Mouse (Mus musculus) MEL (cell line): ENCODE results near the gene Naa40. TPM values are rescaled to one million over a fixed set of nuclear protein-coding genes. Genes with fewer than 3 reads are reported as not detected.

ENCODE experiments used
- DNase-seq: peaks from one replicate; pipeline ENCODE4 v3.0.0; 2011; ENCODE audit warnings: low read depth, low spot score
- H3K27ac ChIP-seq: 2 replicates; pipeline ENCODE4 v1.5.1; 2012; ENCODE audit warnings: low read depth, mild to moderate bottlenecking, control low read depth, low read length, moderate library complexity; ENCODE audit not compliant: control insufficient read depth
- H3K27me3 ChIP-seq, 2 experiments: fragments of 150-350 bp in 1 of 2; sonication (generic) in 1 of 2; 2 replicates each; pipeline ENCODE4 v1.6.1; 2012; ENCODE audit warnings: low read length in 2 of 2, mild to moderate bottlenecking in 2 of 2, improper control_type of control experiment in 1 of 2, moderate library complexity in 1 of 2; ENCODE audit not compliant: insufficient read depth in 2 of 2, control insufficient read depth in 1 of 2
- H3K36me3 ChIP-seq, 2 experiments: 2 replicates each; pipeline ENCODE4 v1.6.1; 2012 to 2014; ENCODE audit warnings: low read length in 2 of 2, improper control_type of control experiment in 1 of 2, inconsistent platforms in 1 of 2, mild to moderate bottlenecking in 1 of 2; ENCODE audit not compliant: insufficient read depth in 2 of 2, control insufficient read depth in 1 of 2
- H3K4me1 ChIP-seq, 2 experiments: fragments of 150-350 bp in 1 of 2; sonication (generic) in 1 of 2; 2 replicates each; pipeline ENCODE4 v1.6.1; 2012; ENCODE audit warnings: low read length in 2 of 2, improper control_type of control experiment in 1 of 2, mild to moderate bottlenecking in 1 of 2; ENCODE audit not compliant: insufficient read depth in 2 of 2, control insufficient read depth in 1 of 2
- H3K4me3 ChIP-seq, 2 experiments: fragments of 150-350 bp in 1 of 2; sonication (generic) in 1 of 2; 2 replicates each; pipeline ENCODE4 v1.5.1; 2012; ENCODE audit warnings: low read depth in 2 of 2, low read length in 2 of 2, mild to moderate bottlenecking in 2 of 2, moderate library complexity in 2 of 2, control low read depth in 1 of 2, improper control_type of control experiment in 1 of 2; ENCODE audit not compliant: control insufficient read depth in 1 of 2, insufficient read depth in 1 of 2
- H3K79me2 ChIP-seq: 2 replicates; pipeline ENCODE4 v1.6.1; 2012; ENCODE audit warnings: mild to moderate bottlenecking, low read length, moderate library complexity; ENCODE audit not compliant: control insufficient read depth, poor library complexity, insufficient read depth
- H3K9ac ChIP-seq: 2 replicates; pipeline ENCODE4 v1.6.1; 2012; ENCODE audit warnings: low read depth, mild to moderate bottlenecking, control low read depth, low read length, moderate library complexity; ENCODE audit not compliant: control insufficient read depth, poor library complexity, severe bottlenecking
- H3K9me3 ChIP-seq: fragments of 150-350 bp; sonication (generic); replicated peaks from 2 replicates; pipeline ENCODE4 v1.6.1; 2012; ENCODE audit warnings: mild to moderate bottlenecking, low read length, improper control_type of control experiment, moderate library complexity; ENCODE audit not compliant: insufficient read depth
- CHD1 ChIP-seq: IDR thresholded peaks from 2 replicates; pipeline ENCODE4 v1.6.1; 2012; ENCODE audit warnings: low read depth, mild to moderate bottlenecking, inconsistent platforms, low read length, improper control_type of control experiment
- CHD2 ChIP-seq: IDR thresholded peaks from 2 replicates; pipeline ENCODE4 v1.6.1; 2011; ENCODE audit warnings: low read length, improper control_type of control experiment
- ELF1 ChIP-seq: IDR thresholded peaks from 2 replicates; pipeline ENCODE4 v1.6.1; 2014; ENCODE audit warnings: low read depth, mild to moderate bottlenecking, inconsistent platforms, low read length, improper control_type of control experiment, moderate library complexity
- ETS1 ChIP-seq: IDR thresholded peaks from 2 replicates; pipeline ENCODE4 v1.6.1; 2012; ENCODE audit warnings: low read depth, mild to moderate bottlenecking, inconsistent platforms, low read length, improper control_type of control experiment, moderate library complexity
- HCFC1 ChIP-seq: IDR thresholded peaks from 2 replicates; pipeline ENCODE4 v1.6.1; 2012; ENCODE audit warnings: low read depth, mild to moderate bottlenecking, inconsistent platforms, low read length, improper control_type of control experiment, moderate library complexity
- JUND ChIP-seq: IDR thresholded peaks from 2 replicates; pipeline ENCODE4 v1.6.1; 2011; ENCODE audit warnings: low read depth, mild to moderate bottlenecking, improper control_type of control experiment, low read length
- MAX ChIP-seq: IDR thresholded peaks from 2 replicates; pipeline ENCODE4 v1.6.1; 2011; ENCODE audit warnings: low read length, improper control_type of control experiment
- MAZ ChIP-seq: IDR thresholded peaks from 2 replicates; pipeline ENCODE4 v1.6.1; 2012; ENCODE audit warnings: low read depth, mild to moderate bottlenecking, inconsistent platforms, low read length, improper control_type of control experiment
- MXI1 ChIP-seq: IDR thresholded peaks from 2 replicates; pipeline ENCODE4 v1.6.1; 2011; ENCODE audit warnings: mild to moderate bottlenecking, low read depth, low read length, improper control_type of control experiment
- NELFE ChIP-seq: IDR thresholded peaks from 2 replicates; pipeline ENCODE4 v1.6.1; 2011; ENCODE audit warnings: low read depth, low read length, improper control_type of control experiment
- NRF1 ChIP-seq: IDR thresholded peaks from 2 replicates; pipeline ENCODE4 v1.6.1; 2014; ENCODE audit warnings: low read depth, mild to moderate bottlenecking, inconsistent platforms, low read length, improper control_type of control experiment, moderate library complexity; ENCODE audit not compliant: poor library complexity, insufficient read depth, severe bottlenecking
- POLR2A ChIP-seq, 2 experiments: IDR thresholded peaks; 2 replicates each; pipeline ENCODE4 v1.6.1; 2011 to 2012; ENCODE audit warnings: low read length in 2 of 2, mild to moderate bottlenecking in 2 of 2, control low read depth in 1 of 2, improper control_type of control experiment in 1 of 2, low read depth in 1 of 2, moderate library complexity in 1 of 2; ENCODE audit not compliant: control insufficient read depth in 1 of 2, insufficient read depth in 1 of 2, poor library complexity in 1 of 2
- POLR2AphosphoS2 ChIP-seq: IDR thresholded peaks from 2 replicates; pipeline ENCODE4 v1.6.1; 2011; ENCODE audit warnings: low read length, improper control_type of control experiment
- RAD21 ChIP-seq: IDR thresholded peaks from 2 replicates; pipeline ENCODE4 v1.6.1; 2011; ENCODE audit warnings: mild to moderate bottlenecking, low read depth, low read length, improper control_type of control experiment
- SMC3 ChIP-seq: IDR thresholded peaks from 2 replicates; pipeline ENCODE4 v1.6.1; 2011; ENCODE audit warnings: low read depth, low read length, improper control_type of control experiment
- TAL1 ChIP-seq: IDR thresholded peaks from 2 replicates; pipeline ENCODE4 v1.6.1; 2012; ENCODE audit warnings: mild to moderate bottlenecking, inconsistent platforms, low read length, moderate library complexity, mixed read lengths
- TCF12 ChIP-seq: IDR thresholded peaks from 2 replicates; pipeline ENCODE4 v1.6.1; 2014; ENCODE audit warnings: low read depth, mild to moderate bottlenecking, inconsistent platforms, low read length, improper control_type of control experiment, moderate library complexity
- UBTF ChIP-seq: IDR thresholded peaks from 2 replicates; pipeline ENCODE4 v1.6.1; 2012; ENCODE audit warnings: low read depth, mild to moderate bottlenecking, inconsistent platforms, low read length, improper control_type of control experiment, moderate library complexity, borderline replicate concordance; ENCODE audit not compliant: insufficient read depth
- USF1 ChIP-seq: IDR thresholded peaks from 2 replicates; pipeline ENCODE4 v1.6.1; 2014; ENCODE audit warnings: low read depth, mild to moderate bottlenecking, inconsistent platforms, low read length, improper control_type of control experiment, moderate library complexity
- USF2 ChIP-seq, 2 experiments: IDR thresholded peaks; 2 replicates each; pipeline ENCODE4 v1.6.1; 2011 to 2012; ENCODE audit warnings: improper control_type of control experiment in 2 of 2, low read length in 2 of 2, borderline replicate concordance in 1 of 2, inconsistent platforms in 1 of 2, low read depth in 1 of 2, mild to moderate bottlenecking in 1 of 2; ENCODE audit not compliant: insufficient read depth in 1 of 2
- ZC3H11A ChIP-seq: IDR thresholded peaks from 2 replicates; pipeline ENCODE4 v1.6.1; 2012; ENCODE audit warnings: low read depth, mild to moderate bottlenecking, inconsistent platforms, low read length, improper control_type of control experiment
- ZKSCAN1 ChIP-seq: IDR thresholded peaks from 2 replicates; pipeline ENCODE4 v1.6.1; 2012; ENCODE audit warnings: low read depth, mild to moderate bottlenecking, inconsistent platforms, low read length, improper control_type of control experiment, moderate library complexity
- ZMIZ1 ChIP-seq: IDR thresholded peaks from 2 replicates; pipeline ENCODE4 v1.6.1; 2012; ENCODE audit warnings: low read depth, mild to moderate bottlenecking, inconsistent platforms, low read length, improper control_type of control experiment, moderate library complexity
- ZNF384 ChIP-seq: IDR thresholded peaks from 2 replicates; pipeline ENCODE4 v1.6.1; 2012; ENCODE audit warnings: low read depth, mild to moderate bottlenecking, inconsistent platforms, low read length, improper control_type of control experiment
- polyA plus RNA-seq, 2 experiments: library from polyadenylated mRNA; stranded (reverse) in 1 of 2; unstranded in 1 of 2; fragments of >175 nt in 1 of 2; fragments of >200 nt in 1 of 2; gene quantifications; 2 replicates each; pipeline versions ENCODE4 v1.2.1 to v1.2.4; 2012; ENCODE audit warnings: low replicate concordance in 2 of 2, low read depth in 1 of 2; ENCODE audit not compliant: insufficient read length in 2 of 2, insufficient read depth in 1 of 2, missing spikeins in 1 of 2
- total RNA-seq: library from RNA; depleted of rRNA; stranded (reverse); fragments of 300-350 nt; gene quantifications from 2 replicates; pipeline ENCODE4 v1.2.3, GENCODE M21; 2012

Gene Naa40
- total and polyA plus RNA-seq, 3 experiments = 46.8 to 75.7 TPM; not detected in 1

GRCm38 (mm10) chr19:7217162-7217925, 23.6 kb downstream of the Naa40 start, which contains the start of gene Cox8a (continued):
- TF ChIP-seq ETS1 = peak; percentile 77; the same call in 1 of the 2 replicates
- 0 out of 2 replicates have a peak, but pooled peaks have one; percentile 41 for TF ChIP-seq MAZ
- TF ChIP-seq TCF12 = peak; percentile 26; the same call in 1 of the 2 replicates
- no peak for TF ChIP-seq UBTF
- no peak for TF ChIP-seq JUND
- TF ChIP-seq USF2 (IDR thresholded peaks at IDR 0.05; ENCODE audit: borderline replicate concordance in 1 of 2, insufficient read depth in 1 of 2, low read depth in 1 of 2, low read length in 2 of 2) = no peak
- peak; percentile 92 for TF ChIP-seq NELFE
- peak; percentile 91 for TF ChIP-seq HCFC1
- TF ChIP-seq POLR2A (IDR thresholded peaks at IDR 0.05; ENCODE audit: control insufficient read depth in 1 of 2, insufficient read depth in 1 of 2, low read depth in 1 of 2, low read length in 2 of 2, poor library complexity in 1 of 2) = peak; percentile 42 to 84
- TF ChIP-seq ELF1 = peak; percentile 98
- TF ChIP-seq POLR2AphosphoS2 = peak; percentile 84
- peak; percentile 80 for TF ChIP-seq ZMIZ1
- no peak for TF ChIP-seq MAX
- TF ChIP-seq ZNF384 = no peak
- TF ChIP-seq CHD2 = no peak
- no peak for TF ChIP-seq NRF1
- no peak for TF ChIP-seq ZKSCAN1

- Histone ChIP-seq H3K79me2 (peaks cover 33% of the 10 kb centered on the region), H3K27ac (no peak overlapping the region), H3K4me1 (peaks cover 0 to 21% of the 10 kb centered on the region in 2 experiments; a peak in 2 of 4 replicates), H3K27me3 (no peaks in the 10 kb centered on the region), H3K9me3 (no peaks in the 10 kb centered on the region), H3K4me3 (no peak overlapping the region), H3K9ac (no peak overlapping the region), H3K36me3 (peaks cover 3 to 16% of the 10 kb centered on the region in 2 experiments; a peak in 3 of 4 replicates)
- TF ChIP-seq USF1 (no peak), RAD21 (no peak), ZNF384 (no peak), POLR2AphosphoS2 (no peak), SMC3 (no peak), CHD1 (no peak), ZC3H11A (no peak), ETS1 (no peak), MAX (no peak), USF2 (IDR thresholded peaks at IDR 0.05; ENCODE audit: borderline replicate concordance in 1 of 2, insufficient read depth in 1 of 2, low read depth in 1 of 2, low read length in 2 of 2) (no peak), TAL1 (no peak), HCFC1 (no peak), MXI1 (no peak)
- DNase-seq = no peak
These were observed 26.5 kb downstream of the Naa40 start for GRCm38 (mm10) chr19:7214484-7214883.
